Mouse (Mus musculus): ENCODE measurements around the gene Gm20388.

- TF ChIP-seq EP300 (IDR thresholded peaks at IDR 0.05; ENCODE audit: low read depth) (no peak), CTCF (IDR thresholded peaks at IDR 0.05; ENCODE audit: low read depth) (no peak)
These were observed 2849.5 kb downstream of the Gm20388 start for GRCm38 (mm10) chr8:122760116-122760515.
